Mouse (Mus musculus): ENCODE measurements around the gene Sin3a.

DNA sequence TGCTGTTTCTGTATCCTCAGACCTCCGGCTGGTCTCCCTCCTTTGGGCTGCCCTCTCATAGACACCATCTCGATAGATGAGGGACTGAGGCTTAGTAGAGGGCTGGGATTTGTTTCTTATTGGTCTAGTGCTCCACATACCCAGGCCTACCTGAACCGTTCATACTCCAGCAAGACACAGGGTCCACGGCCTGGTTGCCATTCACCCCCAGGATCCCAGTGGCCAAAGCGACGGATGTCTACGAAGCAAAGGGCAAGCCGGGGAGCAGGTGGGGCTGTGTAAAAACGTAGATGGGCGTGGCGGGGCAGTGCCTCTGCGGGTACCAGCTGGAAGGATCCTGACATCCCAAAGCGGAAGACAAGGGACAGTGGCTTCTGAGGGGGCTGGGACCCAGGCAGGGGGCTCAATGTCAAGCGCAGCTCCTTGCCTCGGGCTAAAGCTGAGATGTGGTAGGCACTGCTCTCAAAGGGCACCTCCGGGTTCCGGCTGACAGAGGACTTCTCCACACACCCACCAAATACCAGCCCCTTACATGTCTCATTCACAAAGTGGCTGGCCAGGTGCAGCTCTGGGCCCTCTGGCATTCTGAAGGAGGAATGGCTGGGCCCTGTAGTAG lies 74.7 kb downstream of the Sin3a start:
- TF ChIP-seq CTCF (IDR thresholded peaks at IDR 0.05; ENCODE audit: borderline replicate concordance, extremely low read depth, insufficient read depth, insufficient read length) (no peak), POLR2A (IDR thresholded peaks at IDR 0.05; ENCODE audit: borderline replicate concordance, extremely low read depth, insufficient read depth, insufficient read length, poor library complexity, severe bottlenecking) (no peak)

All from brain, embryonic 14.5 days (tissue).